Mouse (Mus musculus): ENCODE measurements at regions not wholly inside any gene's neighbourhood (a gene's known extent, or its start where the extent isn't known, plus 50 kb on each side); places are given as distances from the start of the nearest gene placed in this dataset.

DNA sequence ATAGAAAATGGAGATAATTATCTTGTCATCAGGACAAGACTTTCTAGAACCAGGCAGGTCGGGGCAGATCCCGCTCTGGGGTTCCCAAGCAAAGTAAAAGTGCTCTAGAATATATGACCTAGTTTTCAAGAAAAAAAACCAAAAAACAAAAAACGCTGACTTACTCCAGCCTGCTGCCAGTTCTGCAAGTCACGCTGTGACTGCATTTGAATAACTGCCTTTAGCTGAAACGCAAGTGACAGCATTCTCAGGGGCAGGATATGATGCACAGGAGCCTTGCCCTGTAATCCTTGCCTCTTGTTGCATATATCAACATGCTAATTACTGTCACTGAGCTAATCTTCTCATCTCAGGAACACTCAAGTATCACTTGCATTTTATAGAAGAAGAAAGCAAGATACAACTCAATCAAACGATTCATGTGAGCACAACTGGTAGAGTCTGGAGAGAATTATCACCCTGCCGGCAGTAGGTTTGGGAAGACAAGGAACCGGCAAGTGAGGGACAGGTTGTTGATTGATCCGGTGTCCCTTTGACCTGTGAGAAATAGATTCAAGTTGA is 105.1 kb downstream of the Gja1 start:
- 65% methylated on average over 9 of the region's 9 CpGs for WGBS
- no peaks in the 10 kb centered on the region for H3K36me3 ChIP-seq (ENCODE audit: control insufficient read depth, insufficient read depth, low read length)
- H3K4me1 ChIP-seq (replicated peaks; ENCODE audit: control insufficient read depth, insufficient read depth) = no peaks in the 10 kb centered on the region
- ATAC-seq (ENCODE audit: low FRiP score, low TSS enrichment) = no peak
- H3K9me3 ChIP-seq (ENCODE audit: control insufficient read depth, low read length) = no peaks in the 10 kb centered on the region
- no peak overlapping the region for H3K4me3 ChIP-seq (ENCODE audit: low read depth, low read length)
- H3K27me3 ChIP-seq (ENCODE audit: control insufficient read depth, insufficient read depth, low read length) = no peaks in the 10 kb centered on the region
- no peak for TF ChIP-seq CTCF (IDR thresholded peaks at IDR 0.05; ENCODE audit: low read depth)
- TF ChIP-seq EP300 (optimal IDR thresholded peaks at IDR 0.05) = no peak
- H3K4me2 ChIP-seq (replicated peaks; ENCODE audit: low read depth) = no peak overlapping the region
- DNase-seq (ENCODE audit: low spot score) = no peak
- H3K27ac ChIP-seq (replicated peaks) = no peak overlapping the region
- no peak overlapping the region for H3K9ac ChIP-seq (ENCODE audit: low read length)

DNA sequence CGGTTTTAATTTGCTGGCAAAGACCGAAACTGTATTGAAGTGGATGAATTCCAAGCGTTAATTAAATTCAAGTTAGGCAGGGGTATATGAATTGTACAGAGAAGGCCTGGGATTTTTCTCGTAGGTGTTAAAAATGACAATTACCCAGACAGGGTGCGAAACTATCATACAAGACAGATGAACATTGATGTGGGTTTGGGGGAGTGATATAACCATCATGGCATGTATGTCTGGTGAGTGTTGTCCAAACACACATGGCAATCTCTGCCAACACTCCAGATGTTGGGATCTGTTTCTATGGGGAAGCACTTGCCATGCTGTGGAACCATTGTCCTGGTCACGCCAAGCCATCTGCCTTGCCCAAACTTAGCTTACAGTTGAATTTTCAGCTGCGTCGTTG is 107.8 kb downstream of the Gja1 start:
- H3K27me3 ChIP-seq (ENCODE audit: control insufficient read depth, insufficient read depth, low read length) = no peaks in the 10 kb centered on the region
- H3K36me3 ChIP-seq (ENCODE audit: control insufficient read depth, insufficient read depth, low read length) = no peaks in the 10 kb centered on the region
- WGBS = 90% methylated on average over 8 of the region's 8 CpGs
- no peak overlapping the region for H3K9ac ChIP-seq (ENCODE audit: low read length)
- no peak for ATAC-seq (ENCODE audit: low FRiP score, low TSS enrichment)
- no peak overlapping the region for H3K4me2 ChIP-seq (replicated peaks; ENCODE audit: low read depth)
- no peak overlapping the region for H3K4me3 ChIP-seq (ENCODE audit: low read depth, low read length)
- H3K9me3 ChIP-seq (ENCODE audit: control insufficient read depth, low read length) = no peaks in the 10 kb centered on the region
- TF ChIP-seq EP300 (optimal IDR thresholded peaks at IDR 0.05) = no peak
- no peak for TF ChIP-seq CTCF (IDR thresholded peaks at IDR 0.05; ENCODE audit: low read depth)
- H3K4me1 ChIP-seq (replicated peaks; ENCODE audit: control insufficient read depth, insufficient read depth) = no peaks in the 10 kb centered on the region
- no peak for DNase-seq (ENCODE audit: low spot score)
- no peak overlapping the region for H3K27ac ChIP-seq (replicated peaks)

DNA sequence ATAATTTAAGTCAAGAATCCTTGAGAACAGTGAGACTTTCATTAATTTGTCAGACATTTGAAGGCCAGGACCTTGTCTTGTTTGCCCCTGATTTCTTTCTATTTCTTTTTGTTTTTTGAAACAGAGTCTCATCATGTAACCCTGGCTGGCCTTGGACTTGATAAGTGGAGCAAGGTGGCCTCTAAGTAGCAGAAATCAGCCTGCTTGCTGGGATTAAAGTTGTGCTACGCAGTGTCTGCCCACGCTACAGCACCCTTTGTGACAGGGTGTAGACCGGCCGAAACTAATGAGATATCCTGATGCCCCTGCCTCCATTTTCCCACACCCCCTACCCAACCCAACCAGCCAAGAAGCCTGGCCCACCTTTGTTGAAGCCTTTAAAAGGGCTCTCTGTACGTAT is 108.6 kb downstream of the Gja1 start:
- Histone ChIP-seq H3K4me1 (replicated peaks; ENCODE audit: control insufficient read depth, insufficient read depth) (no peaks in the 10 kb centered on the region), H3K27ac (replicated peaks) (no peak overlapping the region), H3K27me3 (ENCODE audit: control insufficient read depth, insufficient read depth, low read length) (no peaks in the 10 kb centered on the region), H3K9ac (ENCODE audit: low read length) (no peak overlapping the region), H3K36me3 (ENCODE audit: control insufficient read depth, insufficient read depth, low read length) (no peaks in the 10 kb centered on the region), H3K9me3 (ENCODE audit: control insufficient read depth, low read length) (no peaks in the 10 kb centered on the region), H3K4me3 (ENCODE audit: low read depth, low read length) (no peak overlapping the region), H3K4me2 (replicated peaks; ENCODE audit: low read depth) (no peak overlapping the region)
- 94% methylated on average over 5 of the region's 5 CpGs for WGBS
- DNase-seq (ENCODE audit: low spot score) (no peak), ATAC-seq (ENCODE audit: low FRiP score, low TSS enrichment) (no peak)
- TF ChIP-seq EP300 (optimal IDR thresholded peaks at IDR 0.05) (no peak), CTCF (IDR thresholded peaks at IDR 0.05; ENCODE audit: low read depth) (no peak)

DNA sequence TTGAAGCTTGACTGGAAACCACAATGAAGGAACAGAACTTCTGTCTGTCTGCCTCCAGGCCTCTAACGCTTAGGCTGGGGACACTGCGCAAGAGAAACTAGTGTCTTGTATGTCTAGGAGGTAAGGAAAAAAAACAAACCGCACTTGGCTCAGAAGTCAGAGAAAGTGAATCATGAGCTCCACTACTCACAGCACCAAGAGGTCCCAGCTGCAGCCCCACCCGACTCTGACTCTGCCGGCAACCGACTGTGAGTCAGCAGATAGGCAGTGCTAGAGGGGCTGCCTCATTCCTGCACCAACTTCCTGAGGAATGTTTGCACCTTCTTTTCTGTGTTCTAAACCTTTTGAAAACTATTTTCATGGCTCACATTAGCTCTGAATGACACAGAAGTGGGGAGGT is 109.5 kb downstream of the Gja1 start:
- Histone ChIP-seq H3K36me3 (ENCODE audit: control insufficient read depth, insufficient read depth, low read length) (no peaks in the 10 kb centered on the region), H3K9me3 (ENCODE audit: control insufficient read depth, low read length) (no peaks in the 10 kb centered on the region), H3K4me1 (replicated peaks; ENCODE audit: control insufficient read depth, insufficient read depth) (no peaks in the 10 kb centered on the region), H3K4me2 (replicated peaks; ENCODE audit: low read depth) (no peak overlapping the region), H3K4me3 (ENCODE audit: low read depth, low read length) (no peak overlapping the region), H3K9ac (ENCODE audit: low read length) (no peak overlapping the region), H3K27ac (replicated peaks) (no peak overlapping the region), H3K27me3 (ENCODE audit: control insufficient read depth, insufficient read depth, low read length) (no peaks in the 10 kb centered on the region)
- no peak for TF ChIP-seq CTCF (IDR thresholded peaks at IDR 0.05; ENCODE audit: low read depth)
- no peak for TF ChIP-seq EP300 (optimal IDR thresholded peaks at IDR 0.05)
- DNase-seq (ENCODE audit: low spot score) = peak; percentile 55
- WGBS = 19% methylated on average over 6 of the region's 6 CpGs
- peak; percentile 66; the same call in 1 of the 2 replicates for ATAC-seq (ENCODE audit: low FRiP score, low TSS enrichment)

DNA sequence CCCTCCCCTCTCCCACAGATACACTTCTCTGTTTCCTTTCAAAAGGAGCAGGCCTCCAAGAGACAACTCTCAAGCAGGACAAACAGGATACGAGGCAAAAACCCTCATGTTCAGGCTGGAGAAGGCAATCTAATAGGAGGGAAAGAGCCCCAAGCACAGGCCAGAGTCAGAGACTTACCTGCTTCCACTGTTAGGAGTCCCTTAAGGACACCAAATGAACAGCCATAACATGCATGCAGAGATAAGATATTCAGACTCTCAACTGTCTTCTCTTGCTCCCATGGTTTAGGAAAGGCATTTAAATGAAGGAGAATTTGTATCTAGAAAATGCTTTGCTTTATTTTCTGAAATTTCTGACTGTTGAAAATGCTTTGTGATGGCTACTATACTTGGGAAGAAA is 116.3 kb downstream of the Gja1 start:
- Histone ChIP-seq H3K4me2 (replicated peaks; ENCODE audit: low read depth) (no peak overlapping the region), H3K27ac (replicated peaks) (no peak overlapping the region), H3K4me1 (replicated peaks; ENCODE audit: control insufficient read depth, insufficient read depth) (no peaks in the 10 kb centered on the region), H3K9ac (ENCODE audit: low read length) (no peak overlapping the region), H3K9me3 (ENCODE audit: control insufficient read depth, low read length) (no peaks in the 10 kb centered on the region), H3K27me3 (ENCODE audit: control insufficient read depth, insufficient read depth, low read length) (no peaks in the 10 kb centered on the region), H3K36me3 (ENCODE audit: control insufficient read depth, insufficient read depth, low read length) (no peaks in the 10 kb centered on the region), H3K4me3 (ENCODE audit: low read depth, low read length) (no peak overlapping the region)
- DNase-seq (ENCODE audit: low spot score) (no peak), ATAC-seq (ENCODE audit: low FRiP score, low TSS enrichment) (no peak)
- 67% methylated on average over 1 of the region's 1 CpGs for WGBS
- TF ChIP-seq EP300 (optimal IDR thresholded peaks at IDR 0.05) (no peak), CTCF (IDR thresholded peaks at IDR 0.05; ENCODE audit: low read depth) (no peak)

DNA sequence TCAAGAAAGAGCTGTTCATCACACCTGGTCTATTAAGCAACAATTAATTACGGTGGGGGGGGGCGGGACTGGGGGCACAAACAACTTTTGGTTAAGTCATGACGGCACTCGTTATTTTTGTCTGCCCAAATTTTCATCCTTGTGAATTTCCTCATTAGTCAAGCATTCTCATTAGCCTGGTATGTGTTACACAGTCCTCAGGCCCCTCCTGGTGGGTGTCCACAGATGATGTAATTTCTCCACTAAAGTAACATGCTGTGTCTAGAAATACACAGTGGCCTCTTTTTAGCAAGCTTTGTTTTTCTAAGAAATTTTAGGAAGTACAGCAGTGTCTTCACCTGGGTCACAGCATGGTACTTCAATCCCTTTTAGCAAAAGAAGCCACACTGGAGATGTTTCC is 118.2 kb downstream of the Gja1 start:
- no peaks in the 10 kb centered on the region for H3K9me3 ChIP-seq (ENCODE audit: control insufficient read depth, low read length)
- TF ChIP-seq CTCF (IDR thresholded peaks at IDR 0.05; ENCODE audit: low read depth) (no peak), EP300 (optimal IDR thresholded peaks at IDR 0.05) (no peak)
- H3K4me3 ChIP-seq (ENCODE audit: low read depth, low read length) = no peak overlapping the region

More for the DNA sequence above, 118.2 kb downstream of the Gja1 start:
- no peaks in the 10 kb centered on the region for H3K4me1 ChIP-seq (replicated peaks; ENCODE audit: control insufficient read depth, insufficient read depth)
- no peaks in the 10 kb centered on the region for H3K27me3 ChIP-seq (ENCODE audit: control insufficient read depth, insufficient read depth, low read length)
- DNase-seq (ENCODE audit: low spot score) (no peak), ATAC-seq (ENCODE audit: low FRiP score, low TSS enrichment) (no peak)
- WGBS = 83% methylated on average over 4 of the region's 4 CpGs
- no peak overlapping the region for H3K4me2 ChIP-seq (replicated peaks; ENCODE audit: low read depth)
- no peaks in the 10 kb centered on the region for H3K36me3 ChIP-seq (ENCODE audit: control insufficient read depth, insufficient read depth, low read length)
- H3K27ac ChIP-seq (replicated peaks) = no peak overlapping the region
- no peak overlapping the region for H3K9ac ChIP-seq (ENCODE audit: low read length)
